Mouse (Mus musculus): ENCODE measurements around the gene Nup214.

Nup214 gene

DNA sequence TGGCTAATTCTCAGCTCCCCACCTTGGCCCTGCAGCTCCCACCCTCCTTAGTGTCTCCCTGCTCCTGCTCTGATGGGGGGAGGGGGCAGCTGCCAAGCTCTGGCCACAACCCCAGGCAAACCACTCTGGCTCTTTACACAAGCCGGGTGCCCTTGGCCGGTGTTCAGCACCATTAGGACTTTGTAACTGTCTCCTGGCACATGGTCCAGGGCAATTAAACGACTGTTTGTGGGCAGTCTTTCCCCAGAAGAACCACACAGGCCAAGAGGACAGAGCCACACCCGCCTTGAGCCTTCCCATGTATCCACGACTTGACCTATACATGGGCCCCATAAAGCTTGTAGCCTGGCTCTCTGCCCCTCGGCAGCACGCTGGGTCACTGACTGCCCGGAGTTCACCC, 100.2 kb downstream of the Nup214 start:
- DNase-seq (ENCODE audit: low spot score): no peak

DNA sequence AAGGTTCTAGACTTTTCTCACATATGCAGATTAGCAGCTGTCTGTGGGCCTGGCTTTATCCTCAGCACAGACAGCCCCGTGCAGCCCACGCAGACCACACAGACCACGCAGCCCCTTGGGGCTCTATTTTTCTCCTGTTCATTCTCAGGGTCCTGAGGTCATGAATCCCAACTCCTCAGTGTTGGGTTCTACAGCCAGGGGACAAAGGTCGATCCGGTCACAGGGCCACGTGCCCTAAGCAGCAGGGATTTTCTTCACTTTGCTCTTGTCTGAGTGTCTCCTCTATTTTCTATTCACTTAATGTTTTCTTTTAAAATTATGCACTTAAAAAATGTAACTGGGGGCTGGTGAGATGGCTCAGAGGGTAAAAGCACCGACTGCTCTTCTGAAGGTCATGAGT, 101.1 kb downstream of the Nup214 start:
- DNase-seq (ENCODE audit: low spot score): no peak

DNA sequence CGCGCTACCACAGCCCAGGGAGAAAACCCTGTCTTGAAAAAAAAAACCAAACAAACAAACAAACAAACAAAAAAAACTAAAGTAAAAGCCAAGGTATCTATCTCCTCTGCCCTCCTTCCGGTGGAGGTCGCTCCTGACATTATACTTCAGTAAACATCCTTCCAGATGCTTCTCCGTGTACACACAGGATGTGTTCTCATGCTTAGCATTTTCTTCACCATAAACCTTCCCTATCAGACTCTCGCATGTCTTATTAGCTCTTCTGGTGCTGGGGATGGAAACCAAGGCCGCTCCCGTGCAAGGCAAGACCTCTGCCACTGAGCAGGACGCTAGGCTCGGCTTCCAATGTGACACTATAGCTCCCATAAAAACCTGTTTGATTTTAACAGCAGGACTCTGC, 103.5 kb downstream of the Nup214 start:
- no peak for DNase-seq (ENCODE audit: low spot score)

DNA sequence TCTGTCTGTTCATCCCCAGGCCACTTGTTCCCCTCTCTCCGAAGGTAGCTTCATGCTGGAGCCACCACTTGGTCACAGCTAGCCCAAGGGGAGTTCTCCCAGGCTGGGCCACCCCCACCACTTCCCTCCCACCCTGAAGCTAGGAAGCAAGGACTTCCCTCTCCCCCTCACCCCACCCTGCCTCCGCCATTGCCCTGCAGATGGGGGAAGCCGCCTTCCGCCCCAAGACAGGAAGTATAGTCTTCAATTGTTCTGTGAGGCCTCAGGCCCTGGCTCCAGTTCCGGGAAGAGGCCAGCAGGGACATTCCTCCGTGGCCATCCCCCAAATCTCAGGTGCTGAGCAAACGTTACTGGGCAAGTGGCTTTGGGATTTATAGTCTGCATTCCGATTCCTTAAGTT, 104.3 kb downstream of the Nup214 start:
- peak; percentile 68 for DNase-seq (ENCODE audit: low spot score)

DNA sequence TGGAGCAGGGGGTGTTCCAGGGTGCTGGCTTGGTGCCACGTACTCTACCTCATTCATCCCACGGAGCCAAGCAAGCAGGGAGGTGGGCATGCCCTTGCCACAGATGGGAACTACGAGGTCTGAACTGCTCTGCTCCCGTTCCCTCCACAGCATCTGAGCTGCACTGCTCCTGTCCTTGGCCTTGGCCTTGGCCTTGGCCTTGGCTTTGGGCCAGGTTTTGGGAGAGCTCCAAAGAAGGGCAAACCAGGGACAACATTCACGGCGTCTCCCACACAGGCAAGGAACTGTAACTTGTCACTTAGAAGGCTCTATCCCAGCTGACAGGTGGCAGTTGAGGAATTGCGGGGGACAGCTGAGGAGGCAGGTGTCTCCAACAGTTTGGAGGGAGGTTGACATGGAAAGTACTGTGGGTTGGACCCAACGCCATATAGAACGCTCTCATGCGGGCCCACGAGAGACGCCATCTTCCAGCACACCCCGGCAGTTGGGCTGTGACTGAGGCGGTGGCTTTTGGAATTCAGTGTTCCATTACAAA, 105.0 kb downstream of the Nup214 start:
- no peak for DNase-seq (ENCODE audit: low spot score)

DNA sequence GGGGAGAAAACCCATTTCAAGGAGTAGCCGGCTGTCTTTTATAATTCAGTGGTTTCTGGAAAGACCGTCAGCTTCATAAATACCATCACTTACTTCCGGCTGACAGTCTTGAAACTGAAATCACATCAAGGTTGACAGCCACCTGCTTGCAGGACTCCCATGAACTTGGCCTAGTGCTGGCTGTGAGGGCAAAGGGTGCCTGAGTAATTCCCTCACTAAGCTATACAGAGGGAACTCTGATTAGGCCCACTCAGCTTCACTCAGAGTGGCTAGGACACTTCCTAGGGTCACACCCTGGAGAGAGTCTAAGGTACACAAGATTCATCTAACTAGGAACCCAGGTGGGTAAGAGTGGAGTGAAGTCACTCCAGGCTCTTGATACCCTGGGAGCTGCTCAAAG, 106.4 kb downstream of the Nup214 start:
- no peak for DNase-seq (ENCODE audit: low spot score)

DNA sequence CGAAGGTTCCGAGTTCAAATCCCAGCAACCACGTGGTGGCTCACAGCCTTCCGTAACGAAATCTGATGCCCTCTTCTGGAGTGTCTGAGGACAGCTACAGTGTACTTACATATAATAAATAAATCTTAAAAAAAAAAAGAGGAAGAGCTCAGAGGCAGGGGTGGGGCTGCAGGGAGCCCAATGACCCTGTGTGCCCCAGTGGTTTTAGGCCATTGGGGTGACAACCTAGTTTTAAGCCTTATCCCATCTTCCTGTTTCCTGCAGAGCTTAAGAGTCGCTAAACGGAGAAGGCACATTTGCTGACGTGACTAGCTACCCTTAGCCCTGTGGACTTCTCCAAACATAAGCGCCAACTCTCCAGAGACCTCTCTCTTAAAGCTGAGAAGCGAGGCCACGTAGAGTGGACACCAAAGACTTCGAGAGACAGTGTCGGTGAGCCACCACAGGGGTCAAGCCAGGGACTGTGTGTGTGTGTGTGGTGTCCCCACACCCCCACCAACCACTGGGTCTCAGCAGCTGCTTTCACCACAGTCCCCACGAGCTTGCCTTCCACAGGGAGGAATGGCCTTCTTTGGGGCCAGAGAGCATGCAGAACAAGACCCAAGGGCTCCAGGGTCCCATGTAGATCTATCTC, 107.2 kb downstream of the Nup214 start:
- no peak for DNase-seq (ENCODE audit: low spot score)

DNA sequence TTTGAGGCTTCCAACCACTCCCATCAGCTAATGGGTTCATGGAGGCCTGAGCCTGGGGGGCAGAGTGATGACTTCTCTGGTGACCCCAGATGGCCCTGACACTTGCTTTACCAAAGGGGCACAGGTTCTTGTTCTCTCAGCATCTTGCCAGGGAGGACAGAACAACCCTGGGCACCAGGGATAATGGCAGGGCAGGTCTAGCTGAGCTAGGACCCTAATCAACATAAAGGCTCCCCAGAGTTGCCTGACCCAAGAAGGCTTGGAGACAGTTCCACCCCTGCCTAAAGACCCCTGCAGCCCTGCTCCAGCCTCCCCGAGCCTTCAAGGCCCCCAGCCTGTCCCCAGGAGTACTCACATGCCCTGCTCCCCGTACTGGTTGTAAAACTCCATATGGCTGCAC, 108.0 kb downstream of the Nup214 start:
- no peak for DNase-seq (ENCODE audit: low spot score)

DNA sequence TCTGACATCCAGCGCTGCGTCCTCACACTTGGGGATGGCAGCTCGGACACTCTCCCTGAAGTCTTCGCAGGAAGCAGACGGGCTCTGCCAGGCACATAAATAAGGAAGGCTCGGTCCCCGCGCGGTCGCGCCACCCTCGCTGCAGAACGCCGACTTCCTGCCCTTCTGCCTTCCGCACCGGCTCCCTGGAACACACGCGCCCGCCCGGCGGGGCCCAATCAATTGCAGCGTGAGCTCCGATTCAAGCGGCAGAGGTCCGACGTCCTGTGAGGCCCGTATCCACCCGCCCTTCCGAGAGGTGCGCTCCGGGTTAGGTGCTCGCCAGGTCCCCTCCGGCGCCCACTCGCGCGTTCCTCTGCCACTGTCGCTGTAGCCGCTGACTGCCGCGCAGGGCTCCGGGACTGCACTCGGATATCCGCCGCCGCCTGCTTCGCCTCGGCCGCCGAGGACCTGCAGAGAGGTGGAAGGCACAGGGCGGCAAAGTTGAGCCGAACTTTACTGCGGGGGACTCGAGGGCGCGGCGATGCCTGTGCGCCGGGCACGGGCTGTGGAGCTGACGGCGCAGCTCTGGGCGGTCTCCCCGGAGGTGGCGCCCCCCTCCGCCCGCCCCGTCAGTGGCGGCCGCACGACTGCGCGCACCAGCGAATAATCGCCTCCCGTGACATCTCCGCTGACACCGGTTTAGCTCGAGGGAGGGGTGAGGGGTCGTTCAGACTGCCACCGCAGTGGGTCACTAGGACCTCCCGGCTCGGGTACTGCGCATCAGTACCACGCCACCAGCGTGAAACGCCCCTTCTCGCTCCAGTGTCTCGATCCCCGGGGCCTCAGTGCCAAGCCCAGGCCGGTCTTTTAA, 109.1 kb downstream of the Nup214 start:
- peak; percentile 63 for DNase-seq (ENCODE audit: low spot score)

DNA sequence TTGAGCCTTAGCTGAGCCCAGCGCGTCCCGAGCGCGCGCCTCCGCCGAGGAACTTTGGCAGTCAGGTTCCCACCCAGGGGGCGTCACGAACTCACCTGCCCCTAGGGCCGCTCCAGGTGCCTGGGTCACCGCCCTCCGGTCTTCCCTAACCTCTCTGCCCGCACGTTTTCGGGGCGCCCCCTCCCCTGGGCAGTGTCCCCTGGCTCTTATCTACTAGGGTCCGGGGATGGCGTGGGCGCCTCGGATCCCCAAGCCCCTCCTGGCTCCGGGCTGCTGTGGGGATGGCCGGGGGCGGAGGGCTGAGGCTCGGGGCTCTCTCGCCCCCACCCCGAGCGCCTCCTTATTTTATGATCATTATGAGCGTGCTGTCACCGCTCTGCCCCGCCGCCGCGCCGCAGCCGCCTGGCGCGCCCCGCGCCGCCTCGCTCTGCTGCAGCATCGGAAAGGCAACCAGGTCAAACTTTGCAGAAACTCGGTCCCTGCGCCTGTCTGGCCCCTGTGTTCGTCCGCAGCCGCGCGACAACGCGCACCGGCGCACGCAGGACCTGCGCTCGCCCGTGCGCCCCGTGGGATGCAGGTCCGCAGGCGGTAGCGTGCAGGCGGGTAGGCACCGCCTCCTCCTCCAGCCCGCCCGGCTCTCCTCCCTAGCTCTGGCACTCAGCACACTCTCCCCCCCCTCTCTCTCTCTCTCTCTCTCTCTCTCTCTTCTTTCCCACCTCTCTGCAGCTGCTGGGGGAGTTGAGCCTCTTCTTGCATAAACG, 110.1 kb downstream of the Nup214 start, which contains the start of gene Fam78a:
Gene Fam78a (minus strand): TSS at position 747 of the 761 bp plus-strand sequence.
- no peak for DNase-seq (ENCODE audit: low spot score)

DNA sequence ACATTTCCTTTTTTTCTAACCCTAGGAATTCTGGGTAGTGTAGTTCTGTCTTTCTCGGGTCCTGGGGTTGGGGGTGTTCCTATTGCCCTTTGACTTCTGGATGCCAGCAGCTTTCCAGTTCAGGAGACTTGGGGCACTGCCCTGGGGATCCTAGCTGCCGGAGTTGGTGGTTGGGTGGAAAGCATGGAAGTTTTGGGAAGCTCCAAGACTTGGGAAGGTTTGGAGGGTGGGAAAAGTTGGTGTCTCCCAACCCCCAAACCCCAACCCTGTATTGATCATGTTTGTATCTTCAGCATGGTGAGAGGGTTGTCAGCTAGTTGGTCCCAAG, 110.6 kb downstream of the Nup214 start:
- no peak for DNase-seq (ENCODE audit: low spot score)

DNA sequence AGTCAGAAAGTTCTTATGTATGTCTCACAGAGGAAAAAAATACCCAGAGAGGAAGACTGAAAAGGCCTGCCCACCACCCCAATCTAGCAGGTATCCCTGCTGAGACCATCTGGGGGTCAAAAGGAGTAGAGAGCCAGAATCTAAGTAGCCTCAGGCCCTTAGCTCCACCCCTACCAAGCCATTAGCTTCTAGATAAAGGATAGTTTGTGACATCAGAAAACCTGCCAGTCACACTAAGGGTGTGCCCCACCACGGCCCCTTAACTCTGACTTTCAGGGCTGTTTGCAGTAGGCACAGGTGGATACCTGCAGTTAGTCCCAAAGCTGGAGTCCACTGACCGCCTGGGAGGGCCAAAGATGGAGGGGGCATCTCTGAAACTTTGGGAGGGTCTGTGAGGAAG, 111.0 kb downstream of the Nup214 start:
- no peak for DNase-seq (ENCODE audit: low spot score)

DNA sequence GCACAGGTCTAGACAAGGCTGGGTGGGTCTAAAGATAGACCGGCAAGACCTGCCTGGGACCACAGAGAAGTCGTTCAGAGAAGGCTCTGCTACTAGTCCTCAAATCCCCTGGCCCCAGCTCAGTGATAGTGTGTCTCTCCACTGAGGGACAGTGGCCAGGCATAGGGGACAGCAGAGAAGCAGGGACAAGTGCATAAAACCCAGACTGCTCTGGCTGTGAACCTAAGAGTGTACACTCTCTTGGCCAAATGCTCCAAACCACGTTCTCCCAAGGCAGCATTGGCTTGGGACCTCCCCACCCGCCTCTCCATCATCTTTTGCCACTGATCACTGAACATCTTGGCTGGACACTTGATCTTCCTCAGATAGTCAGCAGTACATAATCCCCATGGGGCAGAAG, 113.4 kb downstream of the Nup214 start:
- no peak for DNase-seq (ENCODE audit: low spot score)

DNA sequence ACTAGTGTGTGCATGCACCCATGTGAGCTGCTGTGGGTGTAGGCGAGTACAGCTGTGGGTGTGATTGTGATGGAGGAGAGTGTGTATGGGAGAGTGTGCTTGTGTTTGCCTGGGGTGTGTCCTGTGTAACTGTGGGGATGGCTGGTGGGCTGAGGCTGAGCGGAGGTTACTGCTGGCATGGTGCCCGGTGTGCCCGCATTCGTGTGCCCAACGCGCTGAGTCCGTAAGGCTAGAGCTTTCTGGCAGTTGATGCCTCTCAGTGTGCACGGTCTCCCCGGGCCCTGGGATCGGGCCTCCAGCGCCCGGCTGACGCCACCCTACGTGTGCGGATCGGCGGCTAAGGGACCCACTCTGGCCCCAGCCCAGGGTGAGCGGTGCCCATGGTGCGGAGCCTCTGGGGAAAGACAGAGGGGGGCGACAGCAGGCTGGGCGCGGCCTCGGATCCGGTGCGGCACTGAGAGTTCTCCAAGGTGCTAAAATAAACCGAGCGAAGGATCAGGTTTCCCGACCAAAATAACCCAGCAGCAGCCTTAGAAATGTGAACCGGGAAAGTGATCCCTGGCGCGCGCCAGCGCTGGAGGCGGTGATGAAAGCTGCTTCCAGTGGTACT, 114.2 kb downstream of the Nup214 start:
- no peak for DNase-seq (ENCODE audit: low spot score)

DNA sequence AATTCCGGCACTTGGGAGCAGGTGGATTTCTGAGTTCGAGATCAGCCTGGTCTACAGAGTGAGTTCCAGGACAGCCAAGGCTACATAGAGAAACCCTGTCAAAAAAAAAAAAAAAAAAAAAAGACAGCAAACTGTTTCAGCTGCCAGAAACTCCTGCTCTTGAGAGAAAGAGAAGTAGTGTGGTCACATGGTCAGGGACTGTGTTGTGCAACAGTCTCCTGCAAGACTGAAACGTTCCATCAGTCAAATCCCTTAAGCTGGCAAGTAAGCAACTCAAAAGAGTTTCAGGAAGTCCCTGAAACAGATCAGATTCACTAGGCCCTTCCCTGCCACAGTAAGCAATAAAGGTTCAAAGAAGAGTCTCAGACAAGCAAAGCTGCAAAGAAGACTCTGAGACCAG, 115.4 kb downstream of the Nup214 start:
- peak; percentile 39 for DNase-seq (ENCODE audit: low spot score)

DNA sequence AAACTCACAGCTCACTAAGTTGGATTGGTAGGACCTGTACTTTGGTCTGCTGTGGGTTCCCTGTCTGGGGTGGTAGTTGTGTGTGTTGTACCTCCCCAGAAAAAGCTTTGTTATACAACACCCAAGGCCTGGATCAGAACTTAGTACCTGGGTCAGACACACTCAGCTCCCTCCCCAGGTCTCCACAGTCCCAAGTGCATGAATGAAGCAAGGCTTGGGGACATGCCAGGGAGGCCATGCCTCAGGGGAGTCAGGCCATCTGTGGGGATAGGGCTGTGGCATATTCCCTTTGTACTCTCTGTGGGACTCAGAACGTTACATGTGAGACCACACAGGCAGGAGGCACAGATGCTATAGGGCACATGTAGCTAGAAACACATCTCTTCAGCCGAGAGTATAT, 115.9 kb downstream of the Nup214 start:
- no peak for DNase-seq (ENCODE audit: low spot score)

DNA sequence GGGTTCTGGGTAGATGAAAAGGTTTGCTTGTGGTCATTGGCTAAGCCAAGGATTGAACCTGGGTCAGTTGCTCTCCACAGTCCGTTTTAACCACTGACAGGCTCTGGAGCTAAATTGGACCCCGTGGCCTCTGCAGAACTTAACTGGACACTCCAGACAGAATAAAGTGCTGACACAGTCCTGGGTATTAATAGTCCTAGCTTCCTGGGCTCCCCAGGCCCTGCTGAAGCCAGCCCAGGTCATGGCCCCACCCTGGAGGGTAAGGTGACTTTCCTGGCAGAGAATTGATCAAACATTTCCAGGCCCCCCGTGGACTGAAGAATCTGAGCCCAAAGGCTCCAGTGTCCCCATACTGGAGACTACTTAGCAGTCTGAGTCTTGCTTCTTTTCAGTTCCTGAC, 117.7 kb downstream of the Nup214 start:
- no peak for DNase-seq (ENCODE audit: low spot score)

DNA sequence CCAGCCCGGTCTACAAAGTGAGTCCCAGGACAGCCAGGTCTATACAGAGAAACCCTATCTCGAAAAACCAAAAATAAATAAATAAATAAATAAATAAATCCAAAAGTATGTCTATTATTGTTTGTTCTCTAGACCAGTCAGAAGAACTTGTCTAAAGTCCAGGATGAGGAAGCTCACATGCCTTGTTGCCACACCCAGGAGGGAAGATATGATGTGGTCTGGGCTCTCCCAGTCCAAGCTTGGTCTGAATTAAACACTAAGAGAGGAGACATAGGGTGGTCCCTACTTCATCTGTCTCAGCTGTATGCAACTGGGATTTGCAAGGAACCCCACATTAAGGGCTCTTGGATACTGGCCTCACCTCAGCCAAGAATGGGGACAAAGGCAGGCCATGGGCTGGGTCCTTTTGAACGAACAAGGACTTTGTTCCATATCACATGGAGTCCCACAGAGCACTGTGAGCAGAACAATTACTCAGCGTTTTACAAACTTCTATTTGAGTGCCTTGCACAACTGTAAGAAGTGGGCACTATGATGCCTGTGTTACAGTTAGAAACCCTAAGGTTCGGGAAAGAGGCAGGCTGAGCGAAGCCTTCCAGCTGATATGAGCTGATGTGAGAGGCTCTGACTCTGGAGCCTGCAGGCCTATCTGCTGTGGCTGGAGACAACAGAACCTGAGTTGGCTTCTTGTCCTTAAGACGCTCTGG, 119.9 kb downstream of the Nup214 start:
- no peak for DNase-seq (ENCODE audit: low spot score)

DNA sequence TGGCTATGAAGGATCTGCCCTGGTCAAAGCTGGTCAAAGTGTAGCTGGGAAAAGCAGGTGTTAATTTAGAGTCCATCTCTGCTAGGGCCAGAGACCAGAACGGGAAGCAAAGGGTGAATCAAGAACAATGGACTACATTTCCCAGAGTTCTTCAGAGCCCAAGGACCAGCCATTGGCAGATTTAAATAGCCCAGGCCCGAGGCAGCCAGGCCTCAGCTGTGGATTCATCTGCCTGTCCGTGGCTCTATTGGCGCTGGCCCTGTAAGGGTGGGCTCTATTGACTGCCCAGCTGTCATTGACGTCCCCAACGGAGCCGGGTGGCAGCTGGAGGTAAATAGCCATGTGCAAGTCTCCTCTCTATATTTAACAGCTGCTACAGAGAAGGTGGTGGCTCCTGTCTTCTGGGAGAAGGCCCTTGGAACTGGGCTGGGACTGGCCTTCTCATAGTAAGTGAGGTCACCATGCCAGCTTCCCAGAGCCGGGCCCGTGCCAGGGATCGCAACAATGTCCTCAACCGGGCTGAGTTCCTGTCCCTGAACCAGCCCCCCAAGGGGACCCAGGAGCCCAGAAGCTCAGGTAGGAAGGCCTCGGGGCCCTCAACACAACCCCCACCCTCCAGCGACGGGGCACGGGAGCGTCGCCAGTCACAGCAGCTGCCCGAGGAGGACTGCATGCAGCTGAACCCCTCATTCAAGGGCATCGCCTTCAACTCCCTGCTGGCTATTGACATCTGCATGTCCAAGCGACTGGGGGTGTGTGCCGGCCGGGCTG, 121.3 kb downstream of the Nup214 start, which contains the start of gene Plpp7:
Gene Plpp7 (plus strand): TSS at position 178 of the 771 bp plus-strand sequence.
- DNase-seq (ENCODE audit: low spot score): peak; percentile 38

DNA sequence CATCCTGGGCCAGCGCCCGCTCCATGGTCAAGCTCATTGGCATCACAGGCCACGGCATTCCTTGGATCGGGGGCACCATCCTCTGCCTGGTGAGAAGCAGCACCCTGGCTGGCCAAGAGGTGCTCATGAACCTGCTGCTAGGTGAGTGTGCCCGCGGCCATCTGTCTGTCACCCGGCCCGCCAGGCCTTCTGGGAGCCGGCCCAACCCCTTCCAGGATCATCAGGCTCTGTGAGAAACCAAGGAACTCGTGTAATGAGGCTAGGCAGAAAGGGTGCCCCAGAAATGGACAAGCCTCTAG, 121.8 kb downstream of the Nup214 start:
- DNase-seq (ENCODE audit: low spot score): no peak

DNA sequence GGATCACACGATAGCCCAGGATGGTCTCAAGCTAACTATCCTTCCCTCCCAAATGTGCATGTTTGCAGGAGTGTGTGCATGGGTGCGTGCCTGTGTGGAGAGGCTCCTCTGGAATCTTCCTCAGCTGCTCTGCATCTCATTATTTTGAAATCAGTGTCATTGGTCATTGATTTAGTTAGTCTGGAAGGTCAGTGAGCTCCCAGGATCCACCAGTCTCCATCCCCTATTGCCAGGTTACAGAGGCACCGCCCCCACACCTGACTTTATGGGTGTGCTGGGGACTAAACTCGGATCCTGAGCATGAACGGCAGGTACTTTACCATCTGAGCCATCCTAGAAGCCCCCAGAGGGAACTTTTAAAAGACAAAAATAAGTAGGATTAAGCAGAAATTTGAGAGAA, 128.7 kb downstream of the Nup214 start:
- DNase-seq (ENCODE audit: low spot score): no peak

Data from lung, postnatal 25 days (tissue).